9 mouse cellular contexts compared by ENCODE assay signal in the genomic region with DNA sequence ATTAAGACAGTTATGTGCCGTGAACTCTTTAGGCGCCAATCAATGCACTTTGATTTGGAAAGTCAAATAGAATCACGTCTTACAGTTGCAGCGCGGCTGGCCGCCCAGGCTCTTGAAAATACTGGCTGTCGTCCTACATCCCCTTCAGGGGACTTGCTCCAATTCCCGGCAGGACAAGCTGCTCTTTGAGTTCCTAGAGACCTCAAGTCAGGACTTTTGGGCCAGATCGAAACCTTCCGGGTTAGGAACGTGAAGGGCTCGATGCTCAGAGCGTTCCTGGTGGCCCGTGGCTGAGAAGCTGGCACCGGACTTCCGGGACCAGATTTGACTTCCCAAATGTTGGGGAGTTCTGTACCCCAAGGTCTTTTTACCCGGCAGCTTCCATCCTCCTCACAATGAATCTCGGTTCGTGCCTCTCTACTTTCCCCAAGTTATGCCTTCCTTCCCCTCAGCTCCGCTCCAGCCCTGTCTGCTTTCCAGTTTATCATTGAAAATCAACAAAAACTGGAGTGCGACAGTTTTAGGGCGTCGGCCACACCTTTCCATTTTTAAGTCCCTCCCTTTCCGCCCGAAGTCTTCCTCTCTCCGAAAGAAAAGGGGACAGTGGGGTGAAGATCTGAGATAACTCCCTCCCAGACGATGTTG. TPM values are rescaled to one million over a fixed set of nuclear protein-coding genes. Genes with fewer than 3 reads are reported as not detected.
DNase-seq lines count a peak whose midpoint lies in the region; ATAC-seq and TF ChIP-seq lines count a peak whose summit lies in the region.
"Had no signal": no experiment of that assay in that cellular context is flagged by ENCODE, and none has a peak within 500 bp of the region (broad histone marks: within the 10 kb centered on the region; RNA-seq: fewer than 3 reads in every experiment).

No protein-coding gene starts in this region.

- H3K9ac ChIP-seq in heart, embryonic 13.5 days: no peak overlapping the region
- H3K9ac ChIP-seq in ES-Bruce4 (ENCODE audit: low read depth, poor library complexity, severe bottlenecking): no peak overlapping the region
- H3K9ac ChIP-seq in forebrain, embryonic 13.5 days: no peak overlapping the region
- no peak overlapping the region for H3K9ac ChIP-seq in liver, embryonic 12.5 days

- no peak for TF ChIP-seq POLR2A in ES-Bruce4 (IDR thresholded peaks at IDR 0.05; ENCODE audit: insufficient read depth, low read length)

- ATAC-seq in heart, embryonic 13.5 days (ENCODE audit: extremely low read depth, insufficient number of reproducible peaks, low FRiP score, low TSS enrichment): no peak
- ATAC-seq in forebrain, embryonic 13.5 days: no peak
- ATAC-seq in liver, embryonic 12.5 days: no peak

- peak overlapping the region; percentile 25 for H3K4me3 ChIP-seq in heart, embryonic 13.5 days
- 0 out of 2 replicates have a peak overlapping the region, but pooled peaks have one; percentile 8 for H3K4me3 ChIP-seq in ES-Bruce4 (ENCODE audit: low read depth, low read length)
- H3K4me3 ChIP-seq in forebrain, embryonic 13.5 days: peak overlapping the region; percentile 15
- no peak overlapping the region for H3K4me3 ChIP-seq in liver, embryonic 12.5 days

- H3K27ac ChIP-seq in heart, embryonic 13.5 days (replicated peaks): no peak overlapping the region
- no peak overlapping the region for H3K27ac ChIP-seq in ES-Bruce4 (ENCODE audit: insufficient read depth, low read length)
- H3K27ac ChIP-seq in forebrain, embryonic 13.5 days: no peak overlapping the region
- H3K27ac ChIP-seq in liver, embryonic 12.5 days: no peak overlapping the region

- no peak for TF ChIP-seq CTCF in ES-Bruce4 (IDR thresholded peaks at IDR 0.05; ENCODE audit: low read depth, low read length)

- peaks cover 25% of the 10 kb centered on the region for H3K4me1 ChIP-seq in heart, embryonic 13.5 days
- H3K4me1 ChIP-seq in ES-Bruce4 (ENCODE audit: control insufficient read depth, insufficient read depth, low read length): no peaks in the 10 kb centered on the region
- H3K4me1 ChIP-seq in forebrain, embryonic 13.5 days: peaks cover 35% of the 10 kb centered on the region
- no peaks in the 10 kb centered on the region for H3K4me1 ChIP-seq in liver, embryonic 12.5 days

- intact Hi-C loops in heart, postnatal 25 days (cut with DNase I): loop anchor here (10.0 kb wide), 1 partner anchor 224 kb away; no protein-coding TSS in a partner anchor

- peak overlapping the region; percentile 58 for H3K4me2 ChIP-seq in heart, embryonic 13.5 days
- H3K4me2 ChIP-seq in forebrain, embryonic 13.5 days: peak overlapping the region; percentile 41
- H3K4me2 ChIP-seq in liver, embryonic 12.5 days: peak overlapping the region; percentile 24; the same call in 1 of the 2 replicates

- no peak for TF ChIP-seq EP300 in ES-Bruce4 (IDR thresholded peaks at IDR 0.05; ENCODE audit: insufficient read depth, low read depth, low read length)

- no peaks in the 10 kb centered on the region for H3K9me3 ChIP-seq in heart, embryonic 13.5 days
- H3K9me3 ChIP-seq in ES-Bruce4 (replicated peaks; ENCODE audit: control insufficient read depth, insufficient read depth, low read length, poor library complexity, severe bottlenecking): no peaks in the 10 kb centered on the region
- H3K9me3 ChIP-seq in forebrain, embryonic 13.5 days (replicated peaks): no peaks in the 10 kb centered on the region
- H3K9me3 ChIP-seq in liver, embryonic 12.5 days (replicated peaks): no peaks in the 10 kb centered on the region

- DNase-seq in heart, postnatal 25 days (ENCODE audit: low spot score): no peak
- DNase-seq in right cerebral cortex, adult 2 months (ENCODE audit: low spot score in 2 of 2): no peak
- DNase-seq in spleen, adult 18-20 months: no peak
- DNase-seq in adrenal gland, adult 2 months: no peak
- DNase-seq: right cerebral cortex, adult 18-20 months had no signal

- no peaks in the 10 kb centered on the region for H3K36me3 ChIP-seq in heart, embryonic 13.5 days
- H3K36me3 ChIP-seq in ES-Bruce4 (ENCODE audit: control insufficient read depth, insufficient read depth, low read length, poor library complexity, severe bottlenecking): no peaks in the 10 kb centered on the region
- no peaks in the 10 kb centered on the region for H3K36me3 ChIP-seq in forebrain, embryonic 13.5 days (ENCODE audit: poor library complexity, severe bottlenecking)
- no peaks in the 10 kb centered on the region for H3K36me3 ChIP-seq in liver, embryonic 12.5 days

- WGBS in heart, embryonic 13.5 days: under 1% methylated on average over 27 of the region's 27 CpGs
- under 1% methylated on average over 27 of the region's 27 CpGs for WGBS in forebrain, embryonic 13.5 days
- WGBS in liver, embryonic 12.5 days (ENCODE audit: insufficient replicate concordance): 1% methylated on average over 27 of the region's 27 CpGs

- peaks cover 96% of the 10 kb centered on the region for H3K27me3 ChIP-seq in heart, embryonic 13.5 days (replicated peaks)
- H3K27me3 ChIP-seq in ES-Bruce4 (ENCODE audit: control insufficient read depth, insufficient read depth, low read length, poor library complexity, severe bottlenecking): peaks cover 29% of the 10 kb centered on the region
- peaks cover 91% of the 10 kb centered on the region for H3K27me3 ChIP-seq in forebrain, embryonic 13.5 days
- peaks cover 95% of the 10 kb centered on the region for H3K27me3 ChIP-seq in liver, embryonic 12.5 days (replicated peaks)

RNA-seq across cellular contexts. Expression of a gene that starts 2.3 kb away (rescaled TPM):
- 0.07 and 0.10 TPM in 2 replicates for polyA plus RNA-seq in heart, embryonic 13.5 days (2015; fragmentation: Nextera tagmentation; extraction: Ambion mirVana)
- under 1 TPM; 0.34 to 0.39 TPM for total RNA-seq in heart, postnatal 25 days (2021)
- polyA plus RNA-seq in ES-Bruce4 (2011; ENCODE audit: insufficient read depth, insufficient read length, low read depth, missing spikeins): 5.2 and 5.5 TPM in 2 replicates
- 5.5 and 10.2 TPM in 2 replicates for polyA plus RNA-seq in forebrain, embryonic 13.5 days (2015; fragmentation: Nextera tagmentation; extraction: Ambion mirVana)
- 0.02 and 0.05 TPM in 2 replicates for polyA plus RNA-seq in liver, embryonic 12.5 days (2016; fragmentation: Nextera tagmentation; extraction: Ambion mirVana)
- total RNA-seq in adrenal gland, adult 2 months (2021): 1 to 10 TPM; 2.1 to 2.3 TPM
- polyA plus RNA-seq in adrenal gland, adult 2 months (2012; rRNA removed): 0.52 and 1.1 TPM in 2 replicates
